Mouse (Mus musculus) thymus, adult 2 months (tissue): ENCODE measurements around the gene Loxl1.

ENCODE experiments used
- CTCF ChIP-seq: fragments of 200-500 bp; IDR thresholded peaks from 2 replicates; pipeline ENCODE4 v1.5.1; 2012; ENCODE audit warnings: mild to moderate bottlenecking, control low read depth, low read length, moderate library complexity, borderline replicate concordance; ENCODE audit not compliant: control insufficient read depth, poor library complexity, insufficient read depth; ENCODE audit errors: extremely low read depth
- POLR2A ChIP-seq: fragments of 200-500 bp; IDR thresholded peaks from 2 replicates; pipeline ENCODE4 v1.6.1; 2012; ENCODE audit warnings: mild to moderate bottlenecking, low read length, control low read depth, moderate library complexity; ENCODE audit not compliant: control insufficient read depth, poor library complexity, insufficient read depth; ENCODE audit errors: extremely low read depth

GRCm38 (mm10) chr9:58331276-58331675 is 18.3 kb upstream of the Loxl1 start:
- no peak for TF ChIP-seq CTCF
- TF ChIP-seq POLR2A = no peak
